Mouse (Mus musculus) neutrophil, adult 83 days (primary cell): Measurements from ENCODE around the gene Klk10. TPM values are rescaled to one million over a fixed set of nuclear protein-coding genes. Genes with fewer than 3 reads are reported as not detected.

Experiments used
- total RNA-seq, 2 experiments: library from RNA; stranded (reverse); gene quantifications; one replicate each; pipeline ENCODE4 v1.2.4; 2023

The Klk10 gene
- total RNA-seq, result not detected

DNA sequence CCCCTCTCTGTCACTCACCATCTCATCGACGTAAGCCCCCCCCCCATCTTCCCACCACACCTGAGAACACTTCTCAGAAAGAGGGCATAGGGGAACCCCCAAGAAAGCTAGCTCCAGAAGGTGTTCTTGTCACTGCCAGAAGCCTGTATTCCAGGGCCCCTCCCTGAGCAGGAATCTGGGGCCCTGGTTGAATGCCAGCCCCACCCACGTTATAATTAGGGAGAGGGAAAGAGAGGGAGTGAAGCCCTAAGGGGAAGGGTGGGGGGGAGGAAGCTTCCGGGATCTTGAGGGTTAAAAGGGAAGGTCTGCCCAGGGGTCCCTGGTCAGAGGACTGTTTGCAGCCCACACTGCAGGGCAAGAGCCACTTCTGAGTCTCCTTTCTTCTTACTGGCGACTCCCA lies at the start of gene Klk10:
Klk10 (plus strand) TSS at position 290 of the 400 bp plus-strand sequence.

DNA sequence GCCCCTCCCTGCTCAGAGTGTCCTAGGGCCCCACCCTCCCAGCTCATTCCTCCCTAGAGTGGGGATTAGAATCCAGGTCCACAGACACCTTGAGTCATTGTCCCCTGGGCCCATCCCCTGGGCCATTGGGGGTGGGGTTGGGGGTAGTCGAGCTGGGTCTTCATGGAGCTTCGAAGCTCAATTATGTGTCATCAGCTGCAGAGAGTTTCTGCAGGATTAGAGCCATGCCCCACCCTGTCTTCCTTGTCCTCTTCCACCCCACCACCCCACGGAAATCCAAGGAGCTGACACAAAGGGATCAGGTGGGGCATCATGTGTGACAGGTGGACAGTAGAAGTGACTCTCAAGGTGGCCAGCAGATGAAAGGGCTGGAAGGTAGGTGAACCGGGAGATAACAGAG lies 12.2 kb upstream of the Klk10 start, which contains the start of gene Klk12:
Klk12 (plus strand) TSS at position 301 of the 400 bp plus-strand sequence.

DNA sequence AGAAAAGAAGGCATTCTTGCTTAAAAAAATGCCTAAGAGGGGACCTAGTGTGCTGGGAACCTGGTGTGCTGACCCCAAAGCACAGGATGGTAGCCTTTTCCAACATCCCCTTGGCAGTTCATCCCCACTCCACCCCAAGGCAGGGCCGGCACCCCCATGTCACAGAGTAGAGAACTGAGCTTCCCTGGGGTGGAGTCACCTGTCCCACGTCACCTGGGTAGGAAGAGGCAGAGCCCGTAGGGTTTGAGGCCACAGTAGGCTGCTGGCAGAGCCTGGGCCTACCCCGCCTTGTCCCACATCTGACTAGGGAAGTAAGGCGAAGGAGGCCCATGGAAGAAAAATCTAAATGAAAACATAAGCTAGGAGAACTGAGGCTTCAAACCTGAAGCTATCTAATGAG lies 6.5 kb upstream of the Klk10 start, which contains the start of gene Klk11:
Klk11 (plus strand) TSS at position 241 of the 400 bp plus-strand sequence.

DNA sequence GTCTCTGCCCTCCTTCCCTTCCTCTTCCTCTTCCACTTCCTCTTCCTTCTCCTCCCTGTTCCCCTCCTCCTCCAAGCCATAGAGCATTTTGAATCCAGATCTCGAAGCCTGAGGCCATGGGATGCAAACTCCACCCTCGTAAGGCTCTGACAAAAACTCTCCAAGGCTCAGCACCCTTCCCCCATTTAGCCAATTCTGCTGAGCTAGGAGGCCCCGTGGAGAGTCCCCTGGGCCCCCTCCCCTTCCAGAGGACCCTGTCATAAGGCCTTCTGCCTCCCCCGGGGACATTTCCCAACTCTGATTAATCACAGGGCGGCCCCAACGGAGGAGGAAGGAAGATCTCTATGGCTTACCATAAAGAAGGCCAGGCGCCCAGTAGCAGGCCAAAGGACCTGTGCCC lies 10.8 kb downstream of the Klk10 start, which contains the start of gene Klk9:
Klk9 (plus strand) TSS at position 301 of the 400 bp plus-strand sequence.

DNA sequence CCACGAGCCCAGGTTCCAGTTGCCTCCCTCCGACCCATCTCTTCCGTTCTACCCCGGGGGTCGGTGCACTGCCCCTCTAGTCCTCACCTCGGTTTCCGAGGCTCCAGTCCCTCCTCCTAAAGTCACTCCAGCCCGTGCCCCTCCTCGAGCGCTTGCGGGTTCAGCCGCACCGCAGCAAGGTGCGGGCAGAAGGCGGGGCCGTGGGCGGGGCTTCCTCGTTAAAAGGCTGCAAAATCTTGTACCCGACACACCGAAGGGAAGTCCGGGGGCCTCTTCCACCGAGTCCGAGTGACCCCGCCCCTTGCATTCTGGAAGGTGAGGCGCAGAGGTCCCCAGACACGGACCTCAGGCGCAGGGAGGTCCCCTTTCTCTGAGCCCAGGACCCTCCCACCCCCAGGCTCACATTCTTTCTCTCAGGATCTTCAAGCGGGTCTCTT lies 16.5 kb downstream of the Klk10 start, which contains the start of gene Klk8:
Klk8 (plus strand) TSS at position 245 of the 437 bp plus-strand sequence.

DNA sequence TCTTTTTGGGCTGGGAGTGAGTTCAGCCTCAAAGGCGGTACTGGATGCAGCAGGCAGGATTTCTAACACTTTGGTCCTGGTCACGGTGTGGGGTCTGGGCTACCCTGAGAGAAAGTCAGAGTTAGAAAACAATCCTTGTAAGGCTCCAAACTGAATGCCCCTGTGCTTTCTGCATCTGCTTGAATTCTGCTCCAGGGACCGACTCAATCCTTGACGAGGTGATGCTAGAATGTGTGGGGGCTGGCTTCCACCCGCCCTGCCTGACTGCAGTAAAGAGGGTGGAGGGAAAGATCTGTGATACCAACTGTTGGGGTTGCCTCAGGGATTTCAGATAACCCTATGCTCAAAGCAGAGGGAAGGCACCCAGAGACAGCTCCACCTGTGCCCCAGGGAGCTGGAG lies 30.2 kb downstream of the Klk10 start, which contains the start of gene Klk7:
Klk7 (plus strand) TSS at position 301 of the 400 bp plus-strand sequence.

DNA sequence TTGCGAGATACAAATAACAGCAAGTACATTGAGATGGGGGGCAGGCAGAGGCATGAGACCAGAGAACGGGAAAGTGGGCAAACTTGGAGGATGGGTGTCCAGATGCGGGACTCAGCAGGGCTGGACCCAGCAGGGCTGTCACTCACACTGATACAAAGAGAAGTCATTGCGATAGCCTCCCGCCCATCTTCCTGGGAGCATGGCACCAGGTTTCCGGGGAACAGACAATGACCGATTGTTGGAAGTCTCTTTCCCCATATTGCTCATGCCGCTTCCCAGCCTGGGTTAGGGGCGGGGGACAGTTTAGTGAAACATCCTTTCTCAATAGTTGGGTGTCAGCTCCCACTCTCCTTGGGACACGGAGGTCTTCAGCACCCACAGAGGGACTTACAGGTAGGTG lies 43.4 kb downstream of the Klk10 start, which contains the start of gene Klk6:
Klk6 (plus strand) TSS at position 301 of the 400 bp plus-strand sequence.

Other genes starting within 250 kb of the Klk10 start
- 100 to 1,000 TPM; 339 to 380 TPM for gene Cd33, start 236.6 kb upstream of the Klk10 start, total RNA-seq
- gene Zfp658, start 218.8 kb upstream of the Klk10 start, total RNA-seq, result 1 to 10 TPM; 2.8 to 3.0 TPM
- 10 to 100 TPM; 11.2 to 11.9 TPM for gene Zfp719, start 201.4 kb upstream of the Klk10 start, total RNA-seq
- under 1 TPM; 0.29 to 0.37 TPM for gene Zfp819, start 173.9 kb upstream of the Klk10 start, total RNA-seq
- under 1 TPM in 1 of 2 experiments, not detected in 1; 0.22 TPM for gene Ceacam18, start 146.3 kb upstream of the Klk10 start, total RNA-seq
- gene Siglece, start 120.9 kb upstream of the Klk10 start, total RNA-seq, result 100 to 1,000 TPM; 147 to 167 TPM
- gene Ctu1, start 109.0 kb upstream of the Klk10 start, total RNA-seq, result 1 to 10 TPM; 3.0 to 3.6 TPM
- not detected for gene Klk14, start 90.6 kb upstream of the Klk10 start, total RNA-seq
- not detected for gene Klk13, start 68.5 kb upstream of the Klk10 start, total RNA-seq
- gene Klk12, start 12.1 kb upstream of the Klk10 start, total RNA-seq, result not detected
- not detected for gene Klk11, start 6.4 kb upstream of the Klk10 start, total RNA-seq
- not detected for gene Klk9, start 10.9 kb downstream of the Klk10 start, total RNA-seq
- gene Klk8, start 16.5 kb downstream of the Klk10 start, total RNA-seq, result 1 to 10 TPM; 1.6 to 2.8 TPM
- gene Klk7, start 30.3 kb downstream of the Klk10 start, total RNA-seq, result not detected
- gene Klk6, start 43.5 kb downstream of the Klk10 start, total RNA-seq, result not detected
- gene Klk5, start 60.9 kb downstream of the Klk10 start, total RNA-seq, result not detected
- gene Klk4, start 100.1 kb downstream of the Klk10 start, total RNA-seq, result not detected
- gene Klk15, start 152.7 kb downstream of the Klk10 start, total RNA-seq, result not detected
- gene Klk1b8, start 169.6 kb downstream of the Klk10 start, total RNA-seq, result not detected
- gene Klk1b1, start 185.7 kb downstream of the Klk10 start, total RNA-seq, result not detected
- not detected for gene Klk1b9, start 195.0 kb downstream of the Klk10 start, total RNA-seq
- under 1 TPM in 1 of 2 experiments, not detected in 1; 0.66 TPM for gene Klk1b11, start 214.8 kb downstream of the Klk10 start, total RNA-seq
- not detected for gene Klk1b26, start 231.1 kb downstream of the Klk10 start, total RNA-seq